Mouse (Mus musculus): ENCODE measurements around the gene Arrdc5.

DNA sequence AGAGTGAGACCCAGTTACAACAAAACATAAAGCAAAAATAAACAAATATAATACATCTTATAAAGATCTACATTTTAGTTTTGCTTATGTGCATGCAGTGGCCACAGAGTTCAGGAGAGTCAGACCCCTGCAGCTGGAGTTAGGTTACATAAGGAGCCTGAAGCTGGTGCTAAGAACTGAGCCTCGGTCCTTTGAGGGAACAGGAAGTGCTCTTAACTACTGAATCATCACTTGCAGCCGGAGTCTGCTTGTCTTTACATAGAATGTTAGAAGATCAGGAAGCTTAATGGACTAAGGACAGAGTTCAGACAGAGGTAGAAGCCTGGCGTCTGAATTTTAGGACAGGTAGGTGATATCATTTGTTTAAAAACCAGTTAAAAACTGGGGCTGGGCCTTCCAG is 11.2 kb downstream of the Arrdc5 start:
- TF ChIP-seq CTCF (IDR thresholded peaks at IDR 0.05; ENCODE audit: control insufficient read depth, insufficient read depth, low read length), result no peak
- TF ChIP-seq POLR2A (IDR thresholded peaks at IDR 0.05; ENCODE audit: borderline replicate concordance, control insufficient read depth, low read depth, low read length), result no peak

Measured in bone marrow, adult 2 months (tissue).